Mouse (Mus musculus): Measurements from ENCODE around the gene Abcc5. TPM values are rescaled to one million over a fixed set of nuclear protein-coding genes. Genes with fewer than 3 reads are reported as not detected.

Gene Abcc5
- total RNA-seq, 1 experiment from 2014 or later, result 73.8 TPM

DNA sequence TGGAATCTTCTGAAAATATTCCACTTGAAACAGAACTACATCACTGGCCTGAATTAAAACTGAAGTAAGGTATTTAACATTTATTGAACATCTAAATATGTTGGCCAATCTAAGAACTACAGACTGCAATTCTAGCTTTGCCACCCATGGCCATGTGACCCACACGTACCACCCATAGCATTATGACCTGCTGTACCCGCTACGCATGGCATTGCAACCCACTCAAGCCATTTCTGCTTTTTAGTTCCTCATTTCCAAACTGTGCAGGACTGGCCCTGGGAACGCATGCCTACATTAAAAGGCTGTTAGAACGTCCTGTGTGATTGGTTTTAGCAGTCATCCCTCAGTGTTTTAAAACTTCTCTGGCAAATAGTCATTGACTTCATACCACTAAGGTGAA lies 68.4 kb downstream of the Abcc5 start:
- DNase-seq, result no peak

DNA sequence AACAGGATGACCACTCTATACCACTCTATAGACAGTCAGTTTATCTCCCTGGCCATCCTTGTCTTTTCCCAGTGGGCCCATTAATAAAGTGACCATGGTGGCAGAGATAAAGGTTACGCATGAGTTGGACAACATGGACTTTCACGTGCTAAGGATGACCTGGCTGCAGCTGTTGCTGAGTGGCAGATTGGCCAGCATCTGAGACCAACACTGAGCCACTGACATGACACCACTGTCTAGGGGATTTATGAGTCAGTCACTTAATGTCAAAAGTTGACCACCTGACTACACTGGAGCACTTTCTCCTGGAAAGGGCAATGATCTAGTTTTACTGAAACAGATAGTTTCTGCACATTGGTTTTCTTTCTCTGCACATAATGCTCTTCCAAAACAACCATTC lies 71.4 kb downstream of the Abcc5 start:
- DNase-seq, result no peak

DNA sequence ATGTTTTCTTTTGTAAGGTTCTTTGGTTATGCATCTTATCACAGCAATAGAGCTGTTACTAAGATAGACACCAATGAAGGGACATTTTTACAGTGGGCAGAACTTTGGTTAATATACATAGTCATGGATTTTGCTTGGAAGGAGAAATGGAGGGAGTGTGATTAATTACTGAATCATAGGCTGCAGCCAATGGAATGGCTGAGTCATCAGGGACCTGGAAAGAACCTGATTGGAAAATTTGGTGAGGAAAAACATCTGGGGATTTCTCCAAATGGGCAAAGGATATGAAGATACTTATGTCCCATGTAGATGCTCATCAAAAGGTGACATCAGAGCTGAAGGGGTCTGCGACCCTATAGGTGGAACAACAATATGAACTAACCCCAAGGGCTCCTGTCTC lies 72.2 kb downstream of the Abcc5 start:
- DNase-seq, result no peak

DNA sequence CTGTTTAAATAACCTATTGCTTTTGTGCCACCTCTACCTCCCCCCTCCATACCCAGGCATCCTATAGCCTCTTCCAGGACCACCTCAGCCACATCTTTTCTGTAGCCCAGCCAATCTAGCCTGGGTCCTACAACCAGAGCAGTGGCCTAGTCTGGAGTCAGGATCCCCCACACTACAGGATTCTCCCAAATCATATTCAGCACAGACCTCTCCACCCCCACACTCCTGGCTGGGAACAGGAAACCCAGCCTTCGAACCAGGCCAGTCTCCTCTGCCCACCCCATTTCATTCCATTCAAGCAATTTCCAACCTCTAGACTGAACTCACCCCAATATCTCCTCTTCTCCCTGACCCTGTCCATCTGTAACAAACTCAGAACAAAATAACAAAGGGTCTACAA lies 80.7 kb downstream of the Abcc5 start:
- no peak for DNase-seq

DNA sequence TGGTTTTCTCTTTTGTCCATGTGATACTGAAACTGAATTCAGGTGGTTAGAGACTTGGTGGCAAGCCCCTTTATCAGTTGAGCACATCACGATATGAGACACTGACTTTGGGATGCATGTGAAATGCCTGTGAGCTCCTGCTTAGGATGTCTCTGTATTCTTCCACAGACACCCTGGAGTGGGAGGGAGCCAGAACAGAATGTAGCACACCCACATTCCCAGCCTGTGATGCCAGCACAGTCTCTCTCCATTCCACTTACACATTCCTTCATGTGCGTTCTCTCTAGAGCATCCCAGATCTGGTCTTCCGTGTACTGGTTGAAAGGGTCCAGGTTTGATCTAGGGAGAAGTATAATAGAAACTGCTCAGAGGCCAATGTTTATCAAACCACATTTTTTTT lies 87.6 kb downstream of the Abcc5 start:
- DNase-seq, result no peak

DNA sequence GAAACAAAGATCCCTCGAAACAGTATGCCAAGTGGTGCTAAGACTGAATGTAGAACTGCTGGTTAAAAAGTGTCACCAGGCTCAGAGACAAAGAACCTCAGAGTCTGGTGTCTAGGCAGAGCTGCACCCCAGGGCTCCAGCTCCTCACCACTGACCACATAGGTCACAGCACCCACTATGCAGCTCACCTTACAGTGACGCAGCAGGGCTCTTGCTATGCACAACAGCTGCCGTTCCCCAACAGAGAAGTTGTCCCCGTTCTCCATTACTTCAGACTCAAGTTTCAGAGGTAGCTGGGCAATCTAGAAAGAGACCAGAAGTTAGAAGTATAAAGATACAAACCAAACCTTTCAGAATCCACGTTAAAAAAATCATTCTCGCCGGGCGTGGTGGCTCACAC lies 91.3 kb downstream of the Abcc5 start:
- no peak for DNase-seq

DNA sequence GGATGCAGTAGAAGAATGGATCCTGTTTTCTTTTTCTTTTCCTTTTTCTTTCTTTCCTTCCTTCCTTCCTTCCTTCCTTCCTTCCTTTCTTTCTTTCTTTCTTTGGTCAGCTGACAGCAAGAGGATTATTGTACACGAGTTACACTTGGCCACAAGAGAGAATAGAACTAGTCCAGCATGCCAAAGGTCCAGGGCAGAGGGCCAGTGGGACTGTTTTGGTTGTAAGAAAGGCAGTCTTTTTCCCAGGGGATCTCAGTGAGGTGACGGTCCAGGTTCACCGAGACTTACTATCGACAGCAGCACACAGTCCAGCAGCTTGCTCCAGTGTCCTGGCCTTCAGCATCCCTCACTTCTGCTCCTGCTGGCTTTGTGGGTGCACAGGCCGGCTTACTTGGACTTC lies 97.9 kb downstream of the Abcc5 start:
- DNase-seq, result no peak

DNA sequence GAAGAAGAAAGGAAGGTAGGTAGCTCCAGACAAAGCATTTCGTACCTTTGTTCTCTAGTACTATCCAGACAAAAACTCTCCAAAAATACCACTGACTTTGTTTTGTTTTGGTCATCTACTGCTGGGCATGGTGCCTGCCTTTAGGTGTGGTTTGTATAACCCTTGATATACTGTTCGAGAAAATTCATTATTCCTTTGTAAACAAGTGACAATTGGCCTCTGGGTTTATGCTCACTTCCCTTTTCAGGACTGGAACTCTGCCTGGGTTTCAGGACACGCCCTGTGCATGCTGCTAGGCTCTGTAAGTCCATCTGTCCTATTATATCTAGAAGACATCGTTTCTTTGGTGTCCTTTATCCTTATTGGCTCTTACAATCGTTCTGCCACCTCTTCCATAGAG lies 100.9 kb downstream of the Abcc5 start, which contains the start of gene Cyp2ab1:
Gene Cyp2ab1, minus strand, starts transcription at position 119 of the 400 bp plus-strand sequence.
- DNase-seq, result no peak

DNA sequence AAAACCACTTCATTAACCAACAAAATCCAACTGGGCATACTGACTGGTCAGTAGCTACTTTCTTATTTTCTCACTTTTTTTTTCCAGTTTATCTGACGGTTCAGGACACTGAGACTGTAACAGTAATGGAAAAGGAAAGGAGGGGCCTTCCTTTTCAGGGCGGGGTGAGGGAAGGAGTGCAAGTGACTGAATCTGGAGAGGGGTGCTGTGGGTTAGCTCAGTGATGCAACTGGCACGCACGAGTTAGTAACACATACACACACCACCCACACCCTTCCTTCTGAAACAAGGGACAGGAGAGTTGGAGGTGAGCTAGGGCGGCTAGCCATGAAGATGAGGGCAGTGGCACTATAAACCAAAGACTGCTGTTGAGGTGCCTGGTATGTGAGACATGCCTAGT lies 102.3 kb downstream of the Abcc5 start:
- no peak for DNase-seq

DNA sequence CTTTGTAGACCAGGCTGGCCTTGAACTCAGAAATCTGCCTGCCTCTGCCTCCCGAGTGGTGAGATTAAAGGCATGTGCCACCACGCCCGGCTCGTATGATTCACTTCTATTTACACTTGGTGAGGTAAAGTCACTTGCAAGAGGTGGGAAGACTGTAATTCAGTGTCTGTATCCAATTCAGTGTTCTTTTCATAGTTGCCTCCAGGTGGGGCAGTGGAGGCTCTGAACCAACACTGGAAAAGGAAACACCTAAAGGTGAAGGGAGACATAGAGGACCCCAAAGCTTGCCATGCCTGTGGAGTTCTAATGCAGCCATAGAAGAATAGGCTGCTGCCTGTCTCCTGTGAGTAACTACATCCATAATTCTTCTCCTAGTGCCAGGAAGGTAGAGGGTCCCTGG lies 103.9 kb downstream of the Abcc5 start:
- DNase-seq, result no peak

DNA sequence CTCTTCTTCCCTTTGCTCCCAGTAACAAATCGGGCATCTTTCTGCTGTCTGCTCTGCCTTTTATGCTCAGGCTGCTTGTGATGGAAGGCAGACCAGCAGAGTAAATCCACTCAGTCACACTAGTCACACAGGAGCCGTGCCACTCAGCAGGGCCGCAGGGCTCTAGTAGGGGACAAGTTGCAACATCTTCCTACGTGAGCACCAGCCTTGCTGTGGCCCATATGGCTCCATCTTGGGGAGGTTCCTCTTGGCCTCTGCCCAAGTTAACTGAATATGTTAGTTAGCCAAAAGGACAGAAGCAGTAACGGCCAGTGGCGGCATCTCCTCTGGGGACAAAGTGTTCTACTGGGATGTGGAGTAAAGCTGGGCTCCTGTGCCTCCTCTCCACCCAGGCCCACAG lies 109.4 kb downstream of the Abcc5 start:
- DNase-seq, result no peak

DNA sequence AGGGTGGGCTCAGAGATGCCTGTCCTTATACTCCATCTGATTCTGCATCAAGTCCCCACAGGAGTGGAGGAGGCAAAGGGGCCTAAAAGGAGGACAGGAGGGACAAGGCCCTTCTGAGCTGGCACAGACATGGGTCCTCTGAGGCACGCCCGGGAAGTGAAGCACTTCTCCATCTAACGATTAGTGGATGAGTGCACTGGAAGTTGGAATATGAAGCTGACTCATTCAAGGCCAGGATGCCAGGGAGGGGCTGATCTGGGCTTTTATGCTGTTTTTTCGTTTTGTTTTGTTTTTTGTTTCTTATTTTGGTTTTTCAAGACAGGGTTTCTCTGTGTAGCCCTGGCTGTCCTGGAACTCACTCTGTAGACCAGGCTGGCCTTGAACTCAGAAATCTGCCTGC lies 110.9 kb downstream of the Abcc5 start:
- no peak for DNase-seq

DNA sequence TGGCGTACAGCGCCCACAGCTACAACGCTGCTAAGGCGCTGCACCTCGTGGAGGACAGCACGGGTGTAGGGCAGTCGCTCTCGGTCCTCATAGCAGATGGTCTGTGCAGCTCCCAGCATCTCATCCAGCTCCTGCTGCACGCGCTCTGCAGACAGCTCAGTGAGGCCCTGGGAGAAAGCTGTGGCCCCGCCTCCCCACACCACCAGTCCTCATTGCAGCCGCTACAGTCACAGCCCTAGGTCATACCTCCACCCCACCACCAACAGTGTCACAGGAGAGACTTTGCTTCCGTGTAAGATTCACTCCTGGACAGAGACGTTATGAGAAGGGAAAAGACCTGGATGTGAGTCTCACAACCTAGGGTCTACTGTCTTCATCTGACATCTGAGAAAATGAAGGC lies 113.9 kb downstream of the Abcc5 start:
- no peak for DNase-seq

DNA sequence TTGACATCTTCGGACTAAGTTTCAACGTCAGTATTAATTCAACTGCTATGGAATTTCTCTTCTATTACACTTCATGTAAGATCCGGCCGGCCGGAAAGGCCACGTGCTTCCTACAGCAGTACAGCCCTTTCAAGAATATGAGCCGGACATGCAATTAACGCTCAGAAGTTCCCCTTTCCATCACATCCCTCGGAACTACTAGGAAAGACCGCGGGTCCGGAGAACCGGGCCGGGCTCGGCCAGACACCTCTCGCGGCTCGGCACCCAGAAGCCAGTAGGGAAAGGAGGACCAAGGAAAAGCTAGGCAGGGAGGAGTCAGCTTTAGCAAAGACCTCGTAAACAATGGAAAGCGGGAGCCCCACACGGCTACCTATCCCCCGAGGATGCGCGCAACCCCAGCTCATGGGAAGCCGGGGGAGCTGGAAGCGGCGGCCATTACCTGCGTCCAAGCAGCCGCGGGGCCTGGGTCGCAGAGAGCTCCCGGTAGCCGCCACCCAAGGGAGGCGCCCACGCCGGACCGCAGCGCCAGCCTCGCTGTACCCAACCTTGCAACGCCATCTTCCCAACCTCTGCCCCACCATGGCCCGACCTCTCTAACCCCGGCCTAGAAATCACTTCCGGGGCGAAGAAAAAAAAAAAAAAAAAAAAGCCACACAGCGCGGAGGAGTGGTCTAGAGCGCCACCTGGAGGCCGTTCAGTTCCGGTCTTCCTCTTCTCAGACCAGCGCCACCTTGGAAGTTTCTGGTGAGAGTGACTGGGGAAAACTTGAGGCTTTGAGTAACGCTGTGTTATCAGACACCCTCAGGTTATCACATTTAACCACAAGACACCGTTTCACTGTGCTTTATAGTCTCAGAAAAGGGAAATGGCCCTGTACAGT lies 124.2 kb downstream of the Abcc5 start, which contains the start of gene Parl:
Gene Parl, minus strand, starts transcription at position 618 of the 880 bp plus-strand sequence.
- DNase-seq, result peak; percentile 82

DNA sequence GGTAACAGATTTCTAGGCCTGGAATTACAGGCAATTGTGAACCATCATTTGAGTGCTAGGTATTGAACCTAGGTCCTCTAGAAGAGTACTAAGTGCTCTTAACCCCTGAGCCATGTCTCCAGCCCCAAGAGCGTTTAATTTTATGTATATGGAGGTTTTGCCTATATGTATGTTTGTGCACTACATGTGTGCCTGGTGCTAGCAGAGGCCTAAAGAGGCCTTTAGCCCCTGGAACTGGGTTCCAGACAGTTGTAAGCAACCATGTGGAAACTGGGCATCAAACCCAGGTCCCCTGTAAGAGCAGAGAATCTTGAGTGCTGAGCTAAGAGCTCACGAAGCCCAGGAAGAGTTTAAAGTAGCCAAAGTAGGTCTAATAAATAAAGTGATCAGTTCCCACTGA lies 126.1 kb downstream of the Abcc5 start:
- no peak for DNase-seq

Other genes starting within 250 kb of the Abcc5 start
- gene Map6d1, start 185.0 kb downstream of the Abcc5 start, total RNA-seq (2021), result 10.7 and 15.1 TPM in 2 replicates
- 87.6 and 125 TPM in 2 replicates for gene Parl, start 124.0 kb downstream of the Abcc5 start, total RNA-seq (2021)
- not detected in 2 replicates for gene Cyp2ab1, start 101.0 kb downstream of the Abcc5 start, total RNA-seq (2021)
- 58.3 and 63.8 TPM in 2 replicates for gene Eif2b5, start 72.4 kb upstream of the Abcc5 start, total RNA-seq (2021)
- 43.9 and 46.2 TPM in 2 replicates for gene Dvl3, start 90.6 kb upstream of the Abcc5 start, total RNA-seq (2021)
- gene Ap2m1, start 109.1 kb upstream of the Abcc5 start, total RNA-seq (2021), result 291 and 310 TPM in 2 replicates
- gene Abcf3, start 122.2 kb upstream of the Abcc5 start, total RNA-seq (2021), result 87.3 and 101 TPM in 2 replicates
- gene Vwa5b2, start 163.1 kb upstream of the Abcc5 start, total RNA-seq (2021), result 1.5 TPM in 1 of 2 replicates, not detected in the other
- gene Eef1akmt4, start 185.2 kb upstream of the Abcc5 start, total RNA-seq (2021), result 7.2 and 9.1 TPM in 2 replicates
- gene Gm49333, start 185.2 kb upstream of the Abcc5 start, total RNA-seq (2021), result not detected in 2 replicates
- 26.2 and 41.4 TPM in 2 replicates for gene Alg3, start 185.3 kb upstream of the Abcc5 start, total RNA-seq (2021)
- gene Camk2n2, start 194.9 kb upstream of the Abcc5 start, total RNA-seq (2021), result 15.8 and 27.8 TPM in 2 replicates
- 11.4 and 15.0 TPM in 2 replicates for gene Ece2, start 203.4 kb upstream of the Abcc5 start, total RNA-seq (2021)
- gene Psmd2, start 225.3 kb upstream of the Abcc5 start, total RNA-seq (2021), result 279 and 296 TPM in 2 replicates
- gene Eif4g1, start 241.9 kb upstream of the Abcc5 start, total RNA-seq (2021), result 337 and 368 TPM in 2 replicates

Data from adrenal gland, postnatal 25 days (tissue).